Comparison of ENCODE assay signal across 12 mouse cellular contexts in genomic region chr19:7273486-7273885, GRCm38 (mm10). TPM values are rescaled to one million over a fixed set of nuclear protein-coding genes. Genes with fewer than 3 reads are reported as not detected.
DNase-seq lines count a peak whose midpoint lies in the region; ATAC-seq and TF ChIP-seq lines count a peak whose summit lies in the region.
"Had no signal": no experiment of that assay in that cellular context is flagged by ENCODE, and none has a peak within 500 bp of the region (broad histone marks: within the 10 kb centered on the region; RNA-seq: fewer than 3 reads in every experiment).

No protein-coding gene starts in this region.

- H3K9ac ChIP-seq in hindbrain, embryonic 11.5 days (ENCODE audit: low read depth, low read length), result no peak overlapping the region
- no peak overlapping the region for H3K9ac ChIP-seq in midbrain, postnatal 0 days (replicated peaks; ENCODE audit: low read length, poor library complexity, severe bottlenecking)
- H3K9ac ChIP-seq: kidney, embryonic 15.5 days had no signal

- peaks cover 29% of the 10 kb centered on the region for H3K36me3 ChIP-seq in hindbrain, embryonic 11.5 days (ENCODE audit: control insufficient read depth, insufficient read depth, low read length)
- peaks cover 93% of the 10 kb centered on the region for H3K36me3 ChIP-seq in hindbrain, embryonic 10.5 days
- H3K36me3 ChIP-seq in midbrain, postnatal 0 days (ENCODE audit: insufficient read depth, low read length), result peaks cover 29% of the 10 kb centered on the region
- peaks cover 90% of the 10 kb centered on the region for H3K36me3 ChIP-seq in midbrain, embryonic 10.5 days
- peaks cover 90% of the 10 kb centered on the region for H3K36me3 ChIP-seq in embryonic facial prominence, embryonic 10.5 days (replicated peaks)

- 93% methylated on average over 4 of the region's 4 CpGs for WGBS in hindbrain, embryonic 11.5 days
- 93% methylated on average over 4 of the region's 4 CpGs for WGBS in hindbrain, embryonic 10.5 days
- 91% methylated on average over 4 of the region's 4 CpGs for WGBS in midbrain, postnatal 0 days
- 90% methylated on average over 4 of the region's 4 CpGs for WGBS in midbrain, embryonic 10.5 days
- 92% methylated on average over 4 of the region's 4 CpGs for WGBS in embryonic facial prominence, embryonic 10.5 days

- DNase-seq in hindbrain, embryonic 11.5 days (ENCODE audit: low spot score), result peak; percentile 16
- DNase-seq in hindbrain, embryonic 10.5 days (ENCODE audit: low spot score), result no peak
- no peak for DNase-seq in midbrain, postnatal 0 days (ENCODE audit: low spot score)
- DNase-seq in midbrain, embryonic 10.5 days (ENCODE audit: low spot score), result no peak
- no peak for DNase-seq in embryonic facial prominence, embryonic 10.5 days (ENCODE audit: low spot score)
- DNase-seq in urinary bladder, postnatal 10 days (ENCODE audit: low spot score), result no peak
- DNase-seq in heart, postnatal 4 days, result no peak
- DNase-seq: adrenal gland, postnatal 14 days; cerebellum, adult 2 months; lung, postnatal 10 days had no signal

- ATAC-seq in hindbrain, embryonic 11.5 days (ENCODE audit: low FRiP score), result no peak
- no peak for ATAC-seq in midbrain, postnatal 0 days (ENCODE audit: low FRiP score)

- no peak overlapping the region for H3K27ac ChIP-seq in hindbrain, embryonic 11.5 days (ENCODE audit: low read depth, low read length)
- no peak overlapping the region for H3K27ac ChIP-seq in hindbrain, embryonic 10.5 days
- H3K27ac ChIP-seq in midbrain, postnatal 0 days (ENCODE audit: low read depth, low read length), result no peak overlapping the region
- H3K27ac ChIP-seq in midbrain, embryonic 10.5 days (replicated peaks), result no peak overlapping the region
- no peak overlapping the region for H3K27ac ChIP-seq in embryonic facial prominence, embryonic 10.5 days (replicated peaks)
- H3K27ac ChIP-seq: kidney, embryonic 15.5 days had no signal

- H3K27me3 ChIP-seq in hindbrain, embryonic 11.5 days (ENCODE audit: control insufficient read depth, insufficient read depth, low read length), result no peaks in the 10 kb centered on the region
- no peaks in the 10 kb centered on the region for H3K27me3 ChIP-seq in hindbrain, embryonic 10.5 days (ENCODE audit: insufficient read depth, poor library complexity, severe bottlenecking)
- H3K27me3 ChIP-seq in midbrain, postnatal 0 days (ENCODE audit: insufficient read depth, low read length), result no peaks in the 10 kb centered on the region
- H3K27me3 ChIP-seq in midbrain, embryonic 10.5 days (ENCODE audit: low read depth, poor library complexity, severe bottlenecking), result no peaks in the 10 kb centered on the region
- H3K27me3 ChIP-seq in embryonic facial prominence, embryonic 10.5 days (replicated peaks; ENCODE audit: low read depth, poor library complexity, severe bottlenecking), result no peaks in the 10 kb centered on the region
- H3K27me3 ChIP-seq: kidney, embryonic 15.5 days had no signal

- no peak overlapping the region for H3K4me2 ChIP-seq in hindbrain, embryonic 11.5 days (replicated peaks; ENCODE audit: low read depth, low read length)
- no peak overlapping the region for H3K4me2 ChIP-seq in midbrain, postnatal 0 days (ENCODE audit: low read depth, low read length, poor library complexity, severe bottlenecking)
- H3K4me2 ChIP-seq: kidney, embryonic 15.5 days had no signal

- no peak overlapping the region for H3K4me3 ChIP-seq in hindbrain, embryonic 11.5 days (ENCODE audit: low read depth, low read length)
- no peak overlapping the region for H3K4me3 ChIP-seq in hindbrain, embryonic 10.5 days
- H3K4me3 ChIP-seq in midbrain, postnatal 0 days (ENCODE audit: low read depth, low read length), result no peak overlapping the region
- H3K4me3 ChIP-seq in midbrain, embryonic 10.5 days, result no peak overlapping the region
- H3K4me3 ChIP-seq in embryonic facial prominence, embryonic 10.5 days, result 0 out of 2 replicates have a peak overlapping the region, but pooled peaks have one; percentile 5
- H3K4me3 ChIP-seq: erythroblast, embryonic 14.5 days; kidney, embryonic 15.5 days had no signal

- no peaks in the 10 kb centered on the region for H3K9me3 ChIP-seq in hindbrain, embryonic 11.5 days (ENCODE audit: control insufficient read depth, low read length)
- no peaks in the 10 kb centered on the region for H3K9me3 ChIP-seq in hindbrain, embryonic 10.5 days
- no peaks in the 10 kb centered on the region for H3K9me3 ChIP-seq in midbrain, postnatal 0 days (ENCODE audit: low read length)
- no peaks in the 10 kb centered on the region for H3K9me3 ChIP-seq in midbrain, embryonic 10.5 days (replicated peaks)
- H3K9me3 ChIP-seq in embryonic facial prominence, embryonic 10.5 days, result no peaks in the 10 kb centered on the region; the same call in 1 of the 2 replicates
- H3K9me3 ChIP-seq: kidney, embryonic 15.5 days had no signal

- H3K4me1 ChIP-seq in hindbrain, embryonic 11.5 days (replicated peaks; ENCODE audit: control insufficient read depth, insufficient read depth, low read length), result peaks cover 25% of the 10 kb centered on the region
- peaks cover 78% of the 10 kb centered on the region for H3K4me1 ChIP-seq in hindbrain, embryonic 10.5 days (replicated peaks)
- H3K4me1 ChIP-seq in midbrain, postnatal 0 days (ENCODE audit: insufficient read depth, low read length), result peaks cover 6% of the 10 kb centered on the region
- peaks cover 82% of the 10 kb centered on the region for H3K4me1 ChIP-seq in midbrain, embryonic 10.5 days
- H3K4me1 ChIP-seq in embryonic facial prominence, embryonic 10.5 days, result peaks cover 56% of the 10 kb centered on the region

- peak; percentile 49 for TF ChIP-seq CTCF in midbrain, postnatal 0 days (IDR thresholded peaks at IDR 0.05)

RNA-seq across cellular contexts. Expression of gene Rcor2, which starts 6.4 kb away (rescaled TPM):
- polyA plus RNA-seq in hindbrain, embryonic 11.5 days (2014; fragmentation: Nextera tagmentation; extraction: Ambion mirVana), result 28.1 and 31.4 TPM in 2 replicates
- polyA plus RNA-seq in hindbrain, embryonic 10.5 days (2016; fragmentation: Nextera tagmentation; extraction: Ambion mirVana), result 72.0 and 79.1 TPM in 2 replicates
- 40.7 and 53.1 TPM in 2 replicates for total RNA-seq in midbrain, postnatal 0 days (2014; rRNA removed)
- 8.9 and 9.7 TPM in 2 replicates for polyA plus RNA-seq in midbrain, postnatal 0 days (2015; fragmentation: Nextera tagmentation; extraction: Ambion mirVana)
- polyA plus RNA-seq in midbrain, embryonic 10.5 days (2016; fragmentation: Nextera tagmentation; extraction: Ambion mirVana), result 62.2 and 73.1 TPM in 2 replicates
- 51.0 and 58.6 TPM in 2 replicates for polyA plus RNA-seq in embryonic facial prominence, embryonic 10.5 days (2016; fragmentation: Nextera tagmentation; extraction: Ambion mirVana)
- 10 to 100 TPM; 19.0 to 19.2 TPM for total RNA-seq in heart, postnatal 4 days (2021)

RNA-seq across cellular contexts. Expression of gene Naa40, which starts 32.5 kb away (rescaled TPM):
- 79.9 and 87.6 TPM in 2 replicates for polyA plus RNA-seq in hindbrain, embryonic 11.5 days (2014; fragmentation: Nextera tagmentation; extraction: Ambion mirVana)
- polyA plus RNA-seq in hindbrain, embryonic 10.5 days (2016; fragmentation: Nextera tagmentation; extraction: Ambion mirVana), result 89.8 and 96.5 TPM in 2 replicates
- 58.3 and 62.5 TPM in 2 replicates for total RNA-seq in midbrain, postnatal 0 days (2014; rRNA removed)
- polyA plus RNA-seq in midbrain, postnatal 0 days (2015; fragmentation: Nextera tagmentation; extraction: Ambion mirVana), result 45.6 and 46.1 TPM in 2 replicates
- 105 and 107 TPM in 2 replicates for polyA plus RNA-seq in midbrain, embryonic 10.5 days (2016; fragmentation: Nextera tagmentation; extraction: Ambion mirVana)
- 93.2 and 94.4 TPM in 2 replicates for polyA plus RNA-seq in embryonic facial prominence, embryonic 10.5 days (2016; fragmentation: Nextera tagmentation; extraction: Ambion mirVana)
- 10 to 100 TPM; 34.3 to 36.9 TPM for total RNA-seq in heart, postnatal 4 days (2021)

RNA-seq across cellular contexts. Expression of gene Cox8a, which starts 56.1 kb away (rescaled TPM):
- 762 and 780 TPM in 2 replicates for polyA plus RNA-seq in hindbrain, embryonic 11.5 days (2014; fragmentation: Nextera tagmentation; extraction: Ambion mirVana)
- polyA plus RNA-seq in hindbrain, embryonic 10.5 days (2016; fragmentation: Nextera tagmentation; extraction: Ambion mirVana), result 914 and 944 TPM in 2 replicates
- 1,114 and 1,471 TPM in 2 replicates for total RNA-seq in midbrain, postnatal 0 days (2014; rRNA removed)
- polyA plus RNA-seq in midbrain, postnatal 0 days (2015; fragmentation: Nextera tagmentation; extraction: Ambion mirVana), result 1,645 and 1,756 TPM in 2 replicates
- polyA plus RNA-seq in midbrain, embryonic 10.5 days (2016; fragmentation: Nextera tagmentation; extraction: Ambion mirVana), result 895 and 900 TPM in 2 replicates
- 867 and 877 TPM in 2 replicates for polyA plus RNA-seq in embryonic facial prominence, embryonic 10.5 days (2016; fragmentation: Nextera tagmentation; extraction: Ambion mirVana)
- total RNA-seq in heart, postnatal 4 days (2021), result 100 to 1,000 TPM; 836 to 917 TPM
